Mouse (Mus musculus) spleen, postnatal 14 days (tissue): ENCODE measurements around the gene Gap43.
"Not testable (repeated sequence)": the region's sequence is repeated elsewhere in the genome, so short reads cannot be mapped to it uniquely, and the experiment has no call there.

Experiments used
- DNase-seq, 2 experiments: peaks; one replicate each; pipeline ENCODE4 v3.0.0; 2021 to 2022; ENCODE audit warnings: low spot score in 2 of 2

The Gap43 gene

GRCm38 (mm10) chr16:42340021-42340768, at the start of gene Gap43:
Gene Gap43 (minus strand): TSS chr16:42340651.
- no peak for DNase-seq

DNA sequence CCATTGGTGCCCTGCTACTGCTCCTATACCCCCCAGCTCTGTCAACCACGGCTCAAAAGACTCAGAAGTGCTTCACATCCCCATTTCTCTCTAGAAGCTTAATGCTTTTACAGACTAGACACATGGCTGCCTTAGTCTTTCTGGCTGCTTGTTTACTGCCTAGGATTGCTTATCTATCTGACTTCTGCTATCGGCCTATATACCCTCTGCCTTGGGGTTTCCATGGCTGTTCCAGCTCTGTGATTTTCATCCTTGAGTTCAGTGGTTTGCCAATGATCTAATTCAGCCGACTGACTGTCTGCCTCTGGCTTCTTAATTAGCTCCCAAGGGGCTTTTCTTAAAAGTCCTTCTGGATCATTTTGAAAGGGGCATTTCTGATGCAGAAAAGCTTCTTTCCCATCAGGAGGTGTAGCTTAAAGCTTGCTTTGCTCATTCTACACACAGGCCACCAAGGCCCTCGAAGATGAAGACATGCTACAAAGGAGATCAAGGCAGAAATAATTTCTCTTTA, 40.9 kb upstream of the Gap43 start:
- no peak for DNase-seq

DNA sequence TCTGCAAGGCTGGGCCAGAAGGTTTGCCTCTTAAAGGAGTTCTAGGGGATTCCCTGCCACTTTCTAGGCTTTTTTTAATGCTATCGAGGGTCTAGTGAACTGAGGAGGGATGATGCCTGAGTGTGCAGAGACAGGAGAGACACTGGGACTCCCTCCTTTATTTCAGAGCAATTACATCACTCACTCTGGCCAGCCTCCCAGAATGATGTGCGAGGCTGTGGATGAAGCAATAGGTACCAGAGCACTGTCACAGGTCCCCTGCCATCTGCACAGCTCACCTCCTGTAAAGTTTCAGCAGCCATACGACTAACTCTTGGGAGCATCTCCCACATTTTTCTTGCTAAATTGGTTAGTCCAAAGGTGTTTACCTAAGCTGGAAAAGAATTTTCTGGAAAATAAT, 40.2 kb upstream of the Gap43 start:
- DNase-seq = no peak

- no peak for DNase-seq
Measured at GRCm38 (mm10) chr16:42370148-42370547, 29.7 kb upstream of the Gap43 start.

- no peak for DNase-seq
Measured at GRCm38 (mm10) chr16:42369346-42369745, 28.9 kb upstream of the Gap43 start.

DNA sequence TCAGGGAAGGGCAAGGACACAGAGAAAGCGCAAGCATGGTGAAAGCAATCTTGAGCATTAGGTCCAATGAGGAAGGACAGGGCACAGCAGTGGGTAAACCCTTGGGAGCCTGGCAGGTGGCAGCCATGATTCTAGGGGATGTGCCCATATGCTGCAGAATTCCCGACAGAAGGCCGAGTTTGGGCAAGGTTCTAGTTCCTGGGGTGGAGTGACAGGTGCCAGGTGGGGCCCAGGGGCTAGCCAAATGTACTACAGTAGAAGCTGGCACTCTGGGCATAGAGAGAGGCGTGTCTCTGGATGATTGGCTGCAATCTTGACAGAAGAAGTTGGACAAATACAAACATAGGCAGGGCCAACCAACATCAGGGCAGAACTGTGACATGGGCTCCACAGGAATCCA, 19.6 kb upstream of the Gap43 start:
- DNase-seq = no peak

DNA sequence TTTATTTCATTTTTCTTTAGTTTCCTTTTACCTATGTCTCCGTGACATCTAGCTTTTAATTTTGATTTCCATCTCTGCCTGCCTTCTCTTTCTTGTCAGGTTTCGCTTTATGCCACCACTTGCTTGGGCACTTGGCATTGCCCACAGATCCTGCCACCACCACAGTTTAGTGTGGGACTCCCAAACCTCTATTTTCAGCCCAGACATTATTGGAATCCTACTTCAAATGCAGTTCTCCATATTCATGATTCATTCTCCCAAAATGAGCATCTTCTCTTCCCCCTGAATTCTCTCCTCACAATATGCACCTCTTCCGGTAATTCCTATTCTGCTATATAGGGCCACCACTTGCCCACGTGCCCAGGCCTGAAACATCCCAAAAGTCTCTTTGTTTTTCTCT, 17.6 kb upstream of the Gap43 start:
- no peak for DNase-seq

DNA sequence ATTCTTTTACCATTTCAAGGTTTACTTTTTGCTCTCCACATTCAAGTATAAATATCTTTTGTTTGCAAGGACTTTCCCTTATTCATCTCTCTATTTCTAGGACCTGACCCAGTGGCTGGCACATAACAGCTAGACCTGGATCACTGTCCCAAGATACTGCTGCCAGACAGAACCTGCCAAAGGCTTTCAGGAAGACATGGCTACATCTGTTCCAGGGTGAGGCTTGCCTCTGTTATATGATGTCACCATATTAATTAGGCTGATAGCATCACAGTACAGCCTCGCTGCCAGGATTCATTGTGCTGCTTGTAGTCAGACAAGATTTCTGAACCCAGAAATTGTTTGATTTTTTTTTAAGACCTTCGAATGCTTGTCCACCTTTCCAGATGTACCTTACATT, 9.6 kb upstream of the Gap43 start:
- no peak for DNase-seq

DNA sequence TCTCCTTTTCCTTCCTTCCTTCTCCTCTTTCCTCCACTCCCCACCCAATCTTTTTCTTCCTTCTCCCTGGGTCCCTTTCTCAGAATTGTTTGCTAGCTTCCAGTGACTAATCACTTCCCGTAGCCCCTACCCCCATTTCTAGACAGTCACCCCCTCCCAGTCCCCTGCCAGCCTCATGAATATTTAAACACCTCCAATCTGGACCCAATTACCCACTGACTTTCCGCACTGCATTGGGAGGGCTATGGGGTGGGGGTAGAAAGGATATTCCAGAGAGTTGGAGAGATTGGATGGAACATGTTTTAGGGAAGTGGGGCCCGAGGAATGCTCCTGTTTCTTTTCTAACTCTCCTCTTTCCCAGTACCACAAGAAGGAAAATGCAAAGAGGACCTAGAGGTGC, 414 bp upstream of the Gap43 start:
- DNase-seq = not testable (repeated sequence)

DNA sequence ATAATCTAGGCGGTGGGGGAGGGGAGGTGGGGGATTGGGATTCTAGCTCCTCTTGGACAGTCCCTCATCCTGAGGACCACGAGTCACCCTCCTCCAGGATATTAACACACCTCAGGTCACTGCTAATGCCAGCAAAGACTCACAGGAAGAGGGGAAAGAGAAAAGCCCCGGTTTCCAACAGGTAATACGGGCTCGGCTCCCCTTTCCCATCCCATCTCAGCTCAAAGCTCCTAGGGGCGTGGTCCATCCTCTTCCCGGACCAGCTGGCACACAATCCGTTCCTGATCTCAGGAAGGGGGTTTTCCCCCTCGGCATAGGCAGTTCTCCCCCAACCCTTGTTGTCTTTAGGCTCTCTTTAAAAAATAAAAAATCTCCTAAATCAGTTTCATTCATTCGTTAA, 939 bp downstream of the Gap43 start:
- no peak for DNase-seq

DNA sequence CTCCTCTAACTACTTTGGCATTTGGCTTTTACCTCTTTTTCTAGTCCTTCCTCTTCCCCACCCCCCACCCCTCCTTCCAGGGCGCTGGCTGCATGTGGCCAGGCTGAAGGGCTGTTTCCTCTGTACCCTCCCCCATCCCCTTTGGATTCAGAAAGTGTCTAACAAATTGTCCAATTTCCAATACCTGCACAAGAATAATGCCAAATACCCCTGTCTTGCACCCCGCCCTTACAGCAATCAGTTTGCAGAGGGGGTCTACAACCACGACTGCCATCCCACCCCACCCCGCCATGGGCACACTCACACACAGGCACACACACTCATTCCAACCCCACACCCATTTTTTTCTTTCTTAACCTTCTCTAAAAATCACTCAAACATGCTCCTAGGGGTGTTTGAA, 1.5 kb downstream of the Gap43 start:
- no peak for DNase-seq

- DNase-seq = no peak
Measured at GRCm38 (mm10) chr16:42338342-42338741, 2.1 kb downstream of the Gap43 start.

GRCm38 (mm10) chr16:42337663-42338062, 2.8 kb downstream of the Gap43 start:
- no peak for DNase-seq

GRCm38 (mm10) chr16:42336610-42337009, 3.8 kb downstream of the Gap43 start:
- DNase-seq = no peak

GRCm38 (mm10) chr16:42332321-42332720, 8.1 kb downstream of the Gap43 start:
- DNase-seq = no peak

DNA sequence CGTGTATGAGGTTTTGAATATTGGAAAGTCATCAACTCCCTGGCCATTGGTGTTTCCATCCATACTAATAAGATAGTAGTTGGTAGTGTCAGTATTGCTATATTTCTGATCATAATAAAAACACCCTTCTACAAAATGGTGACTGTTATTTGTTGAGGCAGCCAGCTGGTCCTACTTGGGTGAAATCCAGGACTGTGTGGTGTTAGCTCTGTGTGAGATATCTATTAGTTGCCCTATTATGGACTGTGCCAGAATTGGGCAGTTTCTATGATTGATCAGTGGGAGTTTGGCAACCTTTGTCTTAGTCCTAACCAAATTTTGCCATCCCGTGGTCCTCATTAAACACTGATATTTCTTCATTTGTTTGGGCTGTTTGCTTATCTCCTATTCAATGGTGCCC, 14.3 kb downstream of the Gap43 start:
- DNase-seq = no peak

DNA sequence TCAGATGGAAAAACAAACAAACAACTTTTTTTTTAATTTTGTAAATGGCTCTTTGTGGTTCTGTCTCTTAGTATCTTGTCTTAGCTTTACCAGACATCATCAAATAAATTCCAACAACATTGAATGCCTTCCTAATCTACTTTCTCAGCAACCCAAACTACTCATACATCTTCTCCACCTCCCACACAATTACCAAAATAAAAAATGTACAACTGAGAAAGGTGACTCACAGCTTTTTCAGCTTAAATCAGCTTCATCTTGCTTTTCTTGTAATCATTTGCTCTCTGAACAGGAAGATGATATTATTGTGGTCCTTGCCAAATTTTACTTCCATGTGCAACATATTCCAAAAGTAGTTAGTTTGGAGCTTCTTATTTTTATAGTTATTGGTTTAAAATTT, 14.9 kb downstream of the Gap43 start:
- no peak for DNase-seq

DNA sequence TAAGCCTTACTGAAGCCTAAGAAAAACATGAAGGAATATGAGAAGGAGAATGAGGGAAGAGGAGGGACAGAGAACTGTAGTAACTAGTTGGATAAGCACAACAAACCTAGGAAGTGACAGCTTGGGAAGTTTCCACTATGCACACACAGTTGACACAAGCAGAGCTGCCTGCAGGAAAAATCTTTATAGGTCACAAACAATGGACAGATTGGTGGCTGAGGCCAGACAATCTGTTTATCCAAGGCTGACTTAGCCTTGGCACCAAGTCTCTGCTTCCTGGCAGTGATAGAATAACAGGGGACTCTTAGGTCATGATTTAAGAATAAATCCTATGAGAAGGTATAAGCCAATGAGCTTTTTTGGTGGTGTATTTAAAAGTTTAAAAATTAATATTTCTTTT, 20.6 kb downstream of the Gap43 start:
- DNase-seq = no peak

GRCm38 (mm10) chr16:42319365-42319764, 21.1 kb downstream of the Gap43 start:
- no peak for DNase-seq

DNA sequence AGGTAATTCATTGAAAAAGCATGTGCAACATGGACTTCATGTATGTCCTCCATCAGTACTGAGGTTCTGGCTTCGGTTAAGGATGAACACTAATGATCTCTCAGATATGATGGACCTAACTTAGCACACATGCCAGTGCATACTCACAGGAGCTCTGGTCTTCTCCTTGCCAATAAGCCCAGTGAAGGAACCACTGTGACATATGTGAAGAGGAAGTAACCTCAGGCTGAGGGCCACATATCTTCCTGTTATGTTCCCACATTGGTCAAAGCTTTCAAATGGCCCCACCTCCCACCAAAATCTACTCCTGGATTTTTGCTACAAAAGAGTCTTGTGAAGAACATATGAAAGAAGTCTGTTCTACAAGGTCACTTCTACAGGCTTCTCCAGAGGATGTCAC, 28.3 kb downstream of the Gap43 start:
- no peak for DNase-seq

DNA sequence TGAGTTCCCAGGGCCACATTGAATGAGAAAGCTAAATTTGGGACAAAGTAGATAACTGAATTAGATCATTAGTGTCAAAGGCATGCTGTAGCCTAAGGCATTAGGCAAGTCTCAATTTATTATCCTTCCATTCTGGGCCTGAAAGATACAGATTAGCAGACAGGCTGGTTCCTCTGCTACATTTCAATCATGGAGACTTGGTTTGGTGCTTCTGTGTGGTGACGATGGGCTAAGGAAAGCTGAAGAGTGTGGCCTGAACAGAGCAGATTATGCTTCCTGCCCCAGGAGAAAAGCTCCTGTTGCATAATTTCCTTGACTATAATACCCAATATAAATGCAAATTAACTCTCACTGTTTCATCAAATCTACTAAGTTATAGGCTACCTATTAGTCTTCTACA, 31.7 kb downstream of the Gap43 start:
- no peak for DNase-seq

DNA sequence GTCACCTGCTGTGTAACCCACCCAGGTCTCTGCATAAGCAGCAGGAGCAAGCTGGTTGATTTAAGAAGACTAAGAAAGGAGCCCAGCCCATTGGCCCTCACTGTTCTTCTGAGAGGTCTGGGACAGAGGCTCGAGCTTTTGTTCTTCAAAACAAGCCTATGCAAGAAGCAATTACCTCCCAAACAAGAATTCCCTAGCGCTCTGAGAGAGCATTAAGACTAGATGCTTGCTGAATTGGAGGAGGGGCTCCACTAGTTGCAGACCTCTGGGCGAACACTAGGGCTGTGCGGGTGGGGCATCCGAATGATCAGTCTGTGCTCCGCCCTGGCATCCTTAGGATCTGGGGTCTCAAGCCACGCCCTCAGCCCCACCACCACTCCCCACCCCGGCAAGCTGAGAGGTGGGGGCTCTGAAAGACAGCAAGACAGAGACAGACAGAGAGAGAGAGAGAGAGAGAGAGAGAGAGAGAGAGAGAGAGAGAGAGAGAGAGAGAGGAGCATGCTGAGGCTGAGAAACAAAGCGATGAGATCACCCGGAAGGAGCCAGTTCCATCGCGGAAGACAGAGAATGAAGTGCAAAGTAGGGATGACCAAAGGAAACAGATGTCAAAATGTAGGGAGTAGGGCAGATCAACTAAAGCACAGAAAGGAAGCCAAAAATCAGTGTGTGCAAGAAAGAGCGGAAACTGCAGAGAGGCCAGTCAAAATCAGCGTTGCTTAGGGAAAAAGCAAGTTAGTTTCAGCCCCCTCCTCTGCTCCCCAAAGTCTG, 34.3 kb downstream of the Gap43 start:
- DNase-seq = no peak

DNA sequence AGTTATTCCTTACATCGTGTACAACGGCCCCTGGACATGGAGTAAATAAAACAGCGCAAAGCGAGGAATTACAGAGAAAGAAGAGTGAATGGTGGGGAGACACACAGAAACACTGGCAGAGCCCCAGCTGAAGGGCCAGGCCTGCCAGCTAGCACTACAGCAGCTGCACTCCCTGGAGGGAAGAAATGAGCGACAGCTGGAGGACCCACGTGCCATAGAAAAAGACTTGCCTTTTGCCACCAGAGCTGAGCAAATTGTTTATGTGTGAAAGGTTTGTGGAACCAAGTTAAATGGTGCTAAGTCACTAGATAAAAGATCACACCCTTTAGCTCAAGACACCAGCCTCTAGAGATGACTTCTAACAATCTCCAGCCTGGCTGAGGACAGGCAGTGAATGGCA, 37.0 kb downstream of the Gap43 start:
- DNase-seq = no peak
